Mouse (Mus musculus) kidney, adult 2 months (tissue): ENCODE measurements around the gene Gpsm1. TPM values are rescaled to one million over a fixed set of nuclear protein-coding genes. Genes with fewer than 3 reads are reported as not detected.

Experiments used
- DNase-seq: peaks from one replicate; pipeline ENCODE4 v3.0.0; 2021
- H3K27ac ChIP-seq: fragments of 200-500 bp; 2 replicates; pipeline ENCODE4 v1.5.1; 2012; ENCODE audit warnings: low read depth, low read length, control low read depth, inconsistent platforms; ENCODE audit not compliant: insufficient read depth
- H3K27me3 ChIP-seq: fragments of 200-500 bp; replicated peaks from 2 replicates; pipeline ENCODE4 v1.6.1; 2012; ENCODE audit warnings: mild to moderate bottlenecking, moderate library complexity, low read length, inconsistent platforms; ENCODE audit not compliant: control insufficient read depth, insufficient read depth
- H3K36me3 ChIP-seq: fragments of 200-500 bp; 2 replicates; pipeline ENCODE4 v1.6.1; 2012; ENCODE audit warnings: mild to moderate bottlenecking, moderate library complexity, low read length, inconsistent platforms; ENCODE audit not compliant: control insufficient read depth, insufficient read depth
- H3K4me1 ChIP-seq: fragments of 200-500 bp; 2 replicates; pipeline ENCODE4 v1.6.1; 2011; ENCODE audit warnings: low read length; ENCODE audit not compliant: control insufficient read depth, insufficient read depth
- H3K4me3 ChIP-seq: fragments of 200-500 bp; 2 replicates; pipeline ENCODE4 v1.5.1; 2011; ENCODE audit warnings: mild to moderate bottlenecking, low read depth, low read length, control low read depth; ENCODE audit not compliant: insufficient read depth
- CTCF ChIP-seq: fragments of 200-500 bp; conservative IDR thresholded peaks from 2 replicates; pipeline ENCODE4 v1.5.1; 2011; ENCODE audit warnings: low read depth, mild to moderate bottlenecking, control low read depth, low read length, moderate library complexity, mixed read lengths; ENCODE audit not compliant: insufficient read depth, insufficient read length
- POLR2A ChIP-seq: fragments of 200-500 bp; IDR thresholded peaks from one replicate; pipeline ENCODE4 v1.6.1; 2011; ENCODE audit warnings: low read depth, low read length, control low read depth
- WGBS: fragments of 180-500 bp; shearing (Covaris S2); methylation state at CpG from one replicate; pipeline ENCODE4 v1.1.7; 2018; 5-methylcytosine and 5-hydroxymethylcytosine counted together
- polyA plus RNA-seq: library from polyadenylated mRNA; depleted of rRNA; stranded (reverse); fragments of >200 nt; gene quantifications from 2 replicates; pipeline ENCODE4 v1.2.3, GENCODE M21; 2012

Gpsm1 gene
- polyA plus RNA-seq, 1 experiment = 9.3 TPM

DNA sequence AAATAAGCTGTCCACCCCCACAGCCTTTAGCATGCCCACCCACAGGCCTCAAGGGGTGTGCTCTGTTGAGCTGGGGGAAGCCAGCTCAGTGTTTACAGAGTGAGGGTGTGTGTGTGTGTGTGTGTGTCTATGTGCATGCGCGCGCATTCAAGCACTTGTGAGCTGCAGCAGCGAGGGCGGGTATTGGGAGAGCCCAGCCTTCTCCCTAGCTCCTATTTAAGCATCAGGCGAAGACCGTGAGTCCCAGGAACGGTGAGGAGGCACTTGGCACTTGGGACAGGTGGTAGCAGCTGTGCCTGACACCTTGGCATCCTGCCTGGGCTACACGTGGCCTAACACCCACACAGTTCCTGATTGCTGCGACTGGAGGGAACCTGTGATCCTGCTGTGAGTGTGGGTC is 26.7 kb downstream of the Gpsm1 start:
- peak; percentile 58 for DNase-seq
- H3K27me3 ChIP-seq = no peaks in the 10 kb centered on the region
- TF ChIP-seq POLR2A (no peak), CTCF (no peak)
- H3K27ac ChIP-seq = peak overlapping the region; percentile 84
- H3K4me1 ChIP-seq = no peaks in the 10 kb centered on the region; the same call in none of the 2 replicates
- H3K36me3 ChIP-seq = no peaks in the 10 kb centered on the region
- H3K4me3 ChIP-seq = no peak overlapping the region
- WGBS = 51% methylated on average over 10 of the region's 10 CpGs

DNA sequence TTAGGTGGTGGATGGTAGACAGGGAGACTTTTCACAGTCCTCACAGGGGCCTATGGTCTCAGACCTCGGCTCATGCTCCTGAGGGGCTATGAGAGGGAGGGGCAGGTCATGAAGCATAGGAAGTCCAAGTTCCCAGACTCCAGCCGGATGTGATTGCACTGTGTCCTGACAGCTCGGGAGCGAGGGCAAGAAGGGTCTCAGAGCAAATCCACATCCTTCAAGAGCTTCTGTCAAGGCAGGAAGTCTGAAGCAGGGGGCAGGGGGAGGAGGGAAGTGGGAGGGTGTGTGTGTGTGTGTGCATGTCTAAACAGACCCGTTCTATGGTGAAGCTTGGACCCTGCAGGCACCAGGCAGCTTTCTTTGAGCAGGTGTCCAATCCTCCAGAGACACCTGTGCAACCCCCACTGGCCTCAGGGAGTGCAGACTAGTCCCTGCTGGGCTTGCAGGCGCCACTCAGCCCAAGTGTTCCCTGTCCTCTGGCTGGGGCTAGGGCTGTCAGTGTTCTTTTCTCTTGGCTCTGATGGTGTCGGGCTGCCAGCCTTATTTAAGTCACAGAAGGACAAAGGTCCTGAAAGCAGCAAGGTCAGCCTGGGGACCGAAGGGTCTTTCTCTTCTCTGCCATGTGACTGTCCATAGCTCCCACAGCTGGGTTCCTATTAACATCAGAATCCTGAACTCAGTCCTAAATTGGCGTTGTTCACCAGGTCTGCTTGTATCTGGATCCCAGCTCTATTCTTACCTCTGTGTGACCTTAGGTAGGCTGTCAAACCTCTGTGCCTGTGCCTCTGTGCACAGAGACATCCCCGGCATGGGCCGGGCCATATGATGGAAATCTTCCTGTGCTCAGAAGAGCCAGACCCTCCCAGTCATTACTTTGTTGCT is 27.5 kb downstream of the Gpsm1 start:
- no peaks in the 10 kb centered on the region; the same call in none of the 2 replicates for H3K4me1 ChIP-seq
- WGBS = 56% methylated on average over 11 of the region's 11 CpGs
- peak overlapping the region; percentile 84 for H3K27ac ChIP-seq
- no peak overlapping the region for H3K4me3 ChIP-seq
- no peaks in the 10 kb centered on the region for H3K27me3 ChIP-seq
- no peaks in the 10 kb centered on the region for H3K36me3 ChIP-seq
- TF ChIP-seq CTCF (no peak), POLR2A (no peak)
- peak; percentile 73 for DNase-seq

DNA sequence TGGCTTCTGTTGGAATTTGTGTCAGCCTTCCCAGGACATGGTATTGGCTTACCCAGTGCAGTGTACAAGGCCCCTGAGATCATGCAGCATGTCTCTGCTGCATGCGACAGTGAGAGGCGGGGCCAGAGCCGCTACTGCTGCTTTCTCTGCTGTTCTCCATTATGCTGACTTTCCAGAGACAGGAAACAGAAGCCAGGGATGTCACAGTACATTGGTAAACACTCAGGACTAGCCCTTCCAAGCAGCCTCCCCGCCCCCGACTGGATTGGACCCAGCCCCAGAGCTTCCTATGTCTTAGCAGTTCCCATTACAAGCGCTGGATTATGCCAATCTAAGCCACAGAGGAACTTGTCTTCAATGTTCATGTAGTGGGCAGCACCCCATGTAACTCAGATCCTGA is 32.9 kb downstream of the Gpsm1 start:
- whole genome bisulfite sequencing = 52% methylated on average over 6 of the region's 6 CpGs
- Histone ChIP-seq H3K4me1 (peaks cover 12% of the 10 kb centered on the region; the same call in 1 of the 2 replicates), H3K36me3 (no peaks in the 10 kb centered on the region), H3K27me3 (no peaks in the 10 kb centered on the region), H3K4me3 (no peak overlapping the region), H3K27ac (peak overlapping the region; percentile 39; the same call in 1 of the 2 replicates)
- peak; percentile 63 for DNase-seq
- no peak for TF ChIP-seq CTCF
- TF ChIP-seq POLR2A = no peak

DNA sequence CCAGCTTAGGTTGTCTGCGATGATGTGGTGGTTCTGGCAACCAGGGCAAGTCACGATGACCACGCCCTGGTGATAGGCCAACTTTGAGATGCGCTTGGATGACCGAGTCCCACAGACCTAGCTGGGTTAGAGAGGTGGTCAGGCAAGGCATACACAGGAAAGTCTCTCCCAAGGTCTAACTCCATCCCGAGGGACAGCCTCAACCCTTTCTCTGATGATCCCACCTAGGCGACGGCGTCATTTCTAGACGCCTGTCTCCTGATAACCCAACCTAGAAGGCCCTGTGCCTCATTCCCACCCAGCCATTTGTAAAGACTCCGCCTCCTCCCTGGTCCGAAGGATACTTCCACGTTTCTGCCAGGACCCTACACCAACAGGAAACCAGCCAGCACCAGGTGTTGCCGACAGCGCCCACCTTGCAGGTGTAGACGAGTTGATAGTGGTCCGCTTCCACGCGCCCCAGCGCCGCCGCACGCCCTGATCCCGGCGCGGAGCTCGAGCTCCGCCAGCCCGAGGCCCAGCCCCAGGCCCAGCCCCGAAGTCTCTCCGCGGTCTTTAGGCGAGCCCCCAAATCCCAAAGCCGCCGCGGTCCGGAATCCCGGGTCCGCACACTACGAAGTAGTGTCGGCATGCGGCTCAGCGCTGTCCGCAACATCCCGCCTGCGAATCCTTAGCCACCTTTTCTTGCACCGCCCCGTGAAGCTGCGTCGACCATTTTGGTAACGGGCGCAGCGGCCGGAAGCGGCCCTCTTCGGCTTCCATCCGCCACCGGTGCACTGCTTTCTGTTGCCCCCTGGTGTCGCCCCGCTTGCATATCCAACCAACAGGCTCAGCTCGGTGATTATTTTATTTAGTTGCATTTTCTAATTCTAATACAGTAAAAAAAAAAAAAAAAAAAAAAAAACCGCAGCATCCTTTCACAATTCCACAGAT is 36.3 kb downstream of the Gpsm1 start, which contains the start of gene Dnlz:
Gene Dnlz (minus strand): TSS at position 753 of the 933 bp plus-strand sequence.
- Histone ChIP-seq H3K36me3 (no peaks in the 10 kb centered on the region), H3K4me1 (peaks cover 12% of the 10 kb centered on the region; the same call in 1 of the 2 replicates), H3K27ac (peak within 1 kb of the TSS; percentile 66), H3K4me3 (peak within 1 kb of the TSS; percentile 80), H3K27me3 (no peaks in the 10 kb centered on the region)
- DNase-seq = peak; percentile 96
- WGBS = 1% methylated on average over 62 of the region's 62 CpGs
- TF ChIP-seq POLR2A = no peak
- TF ChIP-seq CTCF = peak; percentile 69

DNA sequence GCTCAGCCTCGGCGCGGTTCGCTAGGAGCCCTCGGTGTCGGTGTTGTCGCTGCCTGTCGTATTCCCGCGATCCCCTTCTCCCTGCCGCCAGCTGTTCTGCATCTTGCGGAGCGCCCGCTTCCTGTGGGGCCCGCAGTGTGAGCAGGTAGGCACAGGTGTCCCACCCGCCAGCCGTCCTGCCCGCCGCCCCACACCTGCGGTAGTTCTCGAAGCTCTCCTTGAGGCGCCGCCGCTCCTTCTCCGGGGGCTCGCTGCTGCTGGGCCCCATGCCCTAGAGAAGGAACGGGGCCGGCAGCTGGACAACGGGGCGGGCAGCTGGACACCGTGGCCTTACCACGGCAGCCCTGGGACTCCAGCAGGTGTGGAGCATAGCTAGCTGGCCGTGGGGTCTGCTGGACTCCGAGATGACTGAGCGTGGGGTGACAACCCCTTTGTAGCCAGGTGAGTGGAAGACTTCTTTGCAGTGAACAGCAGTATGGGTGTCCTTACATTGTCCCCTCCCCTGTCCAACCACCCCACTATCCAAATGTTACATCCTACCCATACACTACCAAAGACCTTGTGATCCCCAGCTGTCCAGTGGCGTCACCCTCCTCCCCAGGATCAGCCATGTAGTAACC is 37.1 kb downstream of the Gpsm1 start:
- Histone ChIP-seq H3K36me3 (no peaks in the 10 kb centered on the region), H3K4me1 (peaks cover 12% of the 10 kb centered on the region; the same call in 1 of the 2 replicates), H3K4me3 (peak overlapping the region; percentile 46), H3K27ac (no peak overlapping the region), H3K27me3 (no peaks in the 10 kb centered on the region)
- 3% methylated on average over 36 of the region's 36 CpGs for WGBS
- no peak for DNase-seq
- TF ChIP-seq CTCF (no peak), POLR2A (no peak)

DNA sequence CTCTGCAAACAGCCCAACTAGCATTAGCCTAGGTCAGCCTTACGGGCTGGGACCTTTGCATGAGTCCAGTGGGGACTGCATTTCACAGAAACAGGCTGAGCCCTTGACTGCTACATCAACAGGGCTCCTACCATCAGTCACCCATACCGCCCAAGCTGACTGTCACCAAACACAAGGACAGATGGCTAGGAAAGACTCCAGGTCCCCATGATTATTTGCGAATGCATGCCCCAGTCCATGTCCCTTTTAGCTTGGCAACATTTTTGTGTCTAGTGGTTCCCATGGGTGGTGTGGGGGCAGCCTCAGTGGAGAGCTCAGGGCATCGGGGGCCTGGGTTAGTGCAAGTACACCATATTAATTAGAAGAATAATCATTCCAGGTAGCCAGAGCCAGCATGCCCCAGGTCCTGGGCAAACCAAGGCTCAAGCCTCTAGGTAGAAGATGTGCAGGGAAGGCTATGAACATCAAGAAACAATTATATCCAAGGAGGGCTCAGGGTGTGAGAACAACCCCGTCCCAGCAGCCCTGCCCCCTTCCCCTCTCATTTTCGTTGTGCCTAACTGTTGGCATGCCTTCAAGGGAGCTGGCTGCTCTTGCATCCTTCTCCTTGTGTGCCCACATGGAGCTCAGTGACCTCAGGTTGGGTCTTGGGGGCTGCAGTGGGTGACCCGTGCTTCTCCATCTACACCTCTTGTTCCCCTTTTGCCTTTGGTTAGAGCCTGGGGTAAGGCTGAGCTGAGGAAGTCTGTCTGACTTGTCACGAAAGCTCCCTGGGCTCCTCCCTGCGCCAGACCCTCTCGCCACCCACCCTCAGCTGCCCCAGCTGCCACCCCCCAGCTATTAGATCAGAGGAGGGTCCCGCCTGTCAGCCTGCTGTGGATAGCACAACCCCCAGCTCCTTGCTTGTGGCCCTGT is 38.0 kb downstream of the Gpsm1 start:
- H3K27ac ChIP-seq = no peak overlapping the region
- WGBS = 92% methylated on average over 11 of the region's 11 CpGs
- H3K36me3 ChIP-seq = no peaks in the 10 kb centered on the region
- TF ChIP-seq CTCF (no peak), POLR2A (no peak)
- H3K27me3 ChIP-seq = no peaks in the 10 kb centered on the region
- peaks cover 16% of the 10 kb centered on the region; the same call in 1 of the 2 replicates for H3K4me1 ChIP-seq
- peak overlapping the region; percentile 46; the same call in 1 of the 2 replicates for H3K4me3 ChIP-seq
- DNase-seq = no peak
